18 mouse cellular contexts compared by ENCODE assay signal in the genomic region with DNA sequence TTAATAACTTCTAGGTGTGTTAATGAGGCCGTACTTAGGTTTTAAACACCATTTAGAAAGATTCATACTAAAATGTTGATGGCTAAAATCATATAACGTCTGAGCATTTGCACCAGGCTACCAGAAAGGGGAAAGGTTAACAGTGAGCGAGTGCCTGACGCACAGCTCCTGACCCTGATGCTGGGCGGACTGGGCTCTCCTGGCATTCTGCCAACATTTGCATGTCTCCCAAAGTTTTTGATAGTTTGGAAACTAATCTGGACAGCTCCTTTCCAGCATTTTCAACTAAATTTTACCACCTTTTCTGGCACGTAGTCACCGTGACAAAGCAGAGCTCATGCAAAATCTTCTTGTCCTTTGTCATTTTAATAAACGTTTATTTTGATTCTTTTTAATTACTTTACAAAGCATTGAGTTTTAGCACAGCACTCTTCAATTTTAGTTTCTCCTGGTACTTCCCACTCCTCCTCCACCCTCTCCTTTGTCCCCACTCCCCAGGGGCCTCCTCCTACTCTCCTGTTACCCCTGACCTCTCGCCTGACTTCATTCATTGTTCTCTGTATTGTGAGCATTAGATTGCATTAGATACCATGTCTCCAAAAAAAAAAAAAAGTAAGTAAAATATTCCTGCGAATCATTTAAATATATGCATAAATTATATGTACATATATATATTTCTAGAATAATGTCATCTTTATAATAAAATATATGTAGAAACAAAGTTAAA. TPM values are rescaled to one million over a fixed set of nuclear protein-coding genes. Genes with fewer than 3 reads are reported as not detected.
DNase-seq lines count a peak whose midpoint lies in the region; ATAC-seq and TF ChIP-seq lines count a peak whose summit lies in the region.
"Had no signal": no experiment of that assay in that cellular context is flagged by ENCODE, and none has a peak within 500 bp of the region (broad histone marks: within the 10 kb centered on the region; RNA-seq: fewer than 3 reads in every experiment).

No protein-coding gene starts in this region.

- 0 out of 2 replicates have a peak, but pooled peaks cover 3% of the 10 kb centered on the region for H3K9me3 ChIP-seq in lung, postnatal 0 days (ENCODE audit: low read length)
- H3K9me3 ChIP-seq: liver, embryonic 15.5 days had no signal

- H3K27ac ChIP-seq in lung, postnatal 0 days (ENCODE audit: low read length): no peak overlapping the region
- H3K27ac ChIP-seq in left cerebral cortex, adult 2 months: no peak overlapping the region
- H3K27ac ChIP-seq: embryonic facial prominence, embryonic 13.5 days; limb, embryonic 13.5 days; liver, embryonic 15.5 days had no signal

- no peak overlapping the region for H3K9ac ChIP-seq in lung, postnatal 0 days (replicated peaks; ENCODE audit: low read depth)
- H3K9ac ChIP-seq: embryonic facial prominence, embryonic 13.5 days; limb, embryonic 13.5 days; liver, embryonic 15.5 days had no signal

- H3K4me1 ChIP-seq in lung, postnatal 0 days (ENCODE audit: insufficient read depth, low read depth, low read length): no peaks in the 10 kb centered on the region
- H3K4me1 ChIP-seq: embryonic facial prominence, embryonic 13.5 days; limb, embryonic 13.5 days; liver, embryonic 15.5 days had no signal

- no peaks in the 10 kb centered on the region for H3K27me3 ChIP-seq in lung, postnatal 0 days (replicated peaks; ENCODE audit: insufficient read depth, low read length)
- H3K27me3 ChIP-seq: embryonic facial prominence, embryonic 13.5 days; limb, embryonic 13.5 days; liver, embryonic 15.5 days had no signal

- no peak for ATAC-seq in cerebellum, adult (ENCODE audit: insufficient number of reproducible peaks, low FRiP score, low TSS enrichment)
- no peak for ATAC-seq in lung, postnatal 0 days
- ATAC-seq: CD4-positive, CD25-positive, alpha-beta regulatory T cell, adult 4 months; forebrain, embryonic 16.5 days had no signal

- WGBS in lung, postnatal 0 days: 55% methylated on average over 10 of the region's 10 CpGs

- H3K4me3 ChIP-seq in lung, postnatal 0 days (ENCODE audit: low read depth, low read length): no peak overlapping the region
- H3K4me3 ChIP-seq in left cerebral cortex, adult 2 months: no peak overlapping the region
- H3K4me3 ChIP-seq: embryonic facial prominence, embryonic 13.5 days; limb, embryonic 13.5 days; liver, embryonic 15.5 days had no signal

- TF ChIP-seq EP300 in lung, postnatal 0 days (IDR thresholded peaks at IDR 0.05): no peak

- no peak overlapping the region for H3K4me2 ChIP-seq in lung, postnatal 0 days (replicated peaks; ENCODE audit: low read depth, low read length)
- H3K4me2 ChIP-seq: embryonic facial prominence, embryonic 13.5 days; limb, embryonic 13.5 days; liver, embryonic 15.5 days had no signal

- DNase-seq in cerebellum, postnatal 10 days: peak; percentile 20 to 29
- DNase-seq in lung, postnatal 10 days: peak; percentile 22
- DNase-seq in lung, postnatal 0 days (ENCODE audit: low spot score): no peak
- DNase-seq in adrenal gland, adult 8-10 months: peak; percentile 34
- peak; percentile 38 for DNase-seq in retina, postnatal 1 day
- DNase-seq in layer of hippocampus, postnatal 25 days (ENCODE audit: extremely low spot score in 1 of 2, low spot score in 1 of 2): no peak
- DNase-seq in left cerebral cortex, adult 2 months (ENCODE audit: extremely low spot score in 1 of 2, low spot score in 2 of 2): no peak
- DNase-seq: cerebellum, adult 9-10 months; thymus, postnatal 4 days had no signal

- TF ChIP-seq CTCF in lung, postnatal 0 days (IDR thresholded peaks at IDR 0.05): no peak
- no peak for TF ChIP-seq CTCF in left cerebral cortex, adult 2 months (IDR thresholded peaks at IDR 0.05)

- intact Hi-C loops in left cerebral cortex, adult 2 months (cut with DNase I): no loop called here

- H3K36me3 ChIP-seq in lung, postnatal 0 days (ENCODE audit: insufficient read depth, low read length): no peaks in the 10 kb centered on the region
- H3K36me3 ChIP-seq: liver, embryonic 15.5 days had no signal

RNA-seq across cellular contexts. Expression of a gene that starts 35.9 kb away (rescaled TPM):
- 0.21 TPM in 1 of 2 replicates, not detected in the other for polyA plus RNA-seq in lung, postnatal 0 days (2015; fragmentation: Nextera tagmentation; extraction: Ambion mirVana)
- 1 to 10 TPM in 2 of 4 experiments, not detected in 2; 1.3 to 1.5 TPM for total RNA-seq in adrenal gland, adult 8-10 months (2022)
- under 1 TPM in 1 of 2 experiments, not detected in 1; 0.71 TPM for total RNA-seq in layer of hippocampus, postnatal 25 days (2021)
- total RNA-seq in left cerebral cortex, adult 2 months (2021): 1 to 10 TPM in 1 of 2 experiments, under 1 TPM in 1; 0.77 to 1.2 TPM
- total RNA-seq: megakaryocyte-erythroid progenitor cell, adult 5-6 weeks had no signal
- polyA plus RNA-seq: kidney, embryonic 14.5 days; liver, embryonic 15.5 days; small intestine, adult 2 months had no signal

RNA-seq across cellular contexts. Expression of a gene that starts 36.8 kb away (rescaled TPM):
- polyA plus RNA-seq in lung, postnatal 0 days (2015; fragmentation: Nextera tagmentation; extraction: Ambion mirVana): 44.0 and 51.4 TPM in 2 replicates
- 100 to 1,000 TPM in 3 of 4 experiments, 10 to 100 TPM in 1; 72.1 to 188 (median 154) TPM for total RNA-seq in adrenal gland, adult 8-10 months (2022)
- 100 to 1,000 TPM; 179 to 219 TPM for total RNA-seq in layer of hippocampus, postnatal 25 days (2021)
- 100 to 1,000 TPM; 194 to 222 TPM for total RNA-seq in left cerebral cortex, adult 2 months (2021)

RNA-seq across cellular contexts. Expression of a gene that starts 36.9 kb away (rescaled TPM):
- 3.0 and 3.4 TPM in 2 replicates for polyA plus RNA-seq in lung, postnatal 0 days (2015; fragmentation: Nextera tagmentation; extraction: Ambion mirVana)
- total RNA-seq in adrenal gland, adult 8-10 months (2022): 1 to 10 TPM; 1.2 to 2.2 (median 1.7) TPM
- total RNA-seq in layer of hippocampus, postnatal 25 days (2021): 1 to 10 TPM; 1.6 to 2.1 TPM
- total RNA-seq in left cerebral cortex, adult 2 months (2021): 1 to 10 TPM; 1.9 TPM
- polyA plus RNA-seq: CD4-positive, CD25-positive, alpha-beta regulatory T cell, adult 4 months had no signal

Comparison
In these comparisons a context has a peak if more than half of its experiments do, and no peak if none do; other contexts are left out.
1. DNase-seq: peak in cerebellum, postnatal 10 days (2 of 2), lung, postnatal 10 days (single experiment), adrenal gland, adult 8-10 months (single experiment) and retina, postnatal 1 day (single experiment); none in lung, postnatal 0 days (single experiment), layer of hippocampus, postnatal 25 days (0 of 2) and left cerebral cortex, adult 2 months (0 of 2).